Mouse (Mus musculus) liver (tissue): Measurements from ENCODE around the gene Ube2b.

Experiments used
- DNase-seq: peaks from one replicate; pipeline ENCODE4 v3.0.0-alpha.2; 2020; ENCODE audit warnings: mixed read lengths

Gene Ube2b

DNA sequence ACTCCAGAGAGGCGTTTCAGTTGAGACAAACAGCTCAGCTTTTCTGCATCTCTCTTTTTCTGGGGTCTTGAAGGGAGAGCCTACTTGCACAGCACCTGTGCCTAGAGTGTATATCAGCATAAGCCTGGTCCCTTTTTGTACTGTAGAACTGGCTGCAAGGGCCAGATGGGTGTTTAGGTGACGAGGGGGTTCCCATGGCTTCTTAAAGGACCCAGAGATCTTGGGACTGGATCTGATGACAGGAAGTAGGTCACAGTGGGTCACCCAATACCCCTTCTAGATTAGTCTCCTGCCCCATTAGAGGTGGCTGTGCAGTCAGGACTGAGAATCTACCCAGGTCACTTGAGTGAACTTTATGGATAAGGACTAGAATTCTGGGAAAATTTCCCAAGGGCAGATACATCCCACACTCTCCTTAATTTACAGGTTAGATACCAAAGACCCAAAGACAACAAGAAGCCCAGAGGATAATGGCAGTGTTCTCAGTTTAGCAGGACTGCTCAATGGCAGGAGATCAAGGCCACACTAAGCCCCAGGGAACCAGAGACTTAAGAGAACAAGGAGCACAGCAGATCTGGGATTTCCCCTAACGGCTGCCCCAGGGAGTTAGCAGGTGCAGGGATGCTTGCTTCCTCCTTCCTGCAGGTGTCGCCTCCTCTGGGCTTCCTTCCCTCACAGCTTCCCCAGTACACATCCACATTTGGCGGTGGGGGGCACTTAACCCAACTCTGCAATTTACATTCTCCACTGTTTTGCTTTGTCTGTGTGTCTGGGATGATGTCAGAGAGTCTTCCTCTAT, 64.7 kb downstream of the Ube2b start:
- DNase-seq, result no peak
